Mouse (Mus musculus): ENCODE measurements around the gene Tm6sf1.
"Not testable (repeated sequence)": the region's sequence is repeated elsewhere in the genome, so short reads cannot be mapped to it uniquely, and the experiment has no call there.

Tm6sf1 gene

DNA sequence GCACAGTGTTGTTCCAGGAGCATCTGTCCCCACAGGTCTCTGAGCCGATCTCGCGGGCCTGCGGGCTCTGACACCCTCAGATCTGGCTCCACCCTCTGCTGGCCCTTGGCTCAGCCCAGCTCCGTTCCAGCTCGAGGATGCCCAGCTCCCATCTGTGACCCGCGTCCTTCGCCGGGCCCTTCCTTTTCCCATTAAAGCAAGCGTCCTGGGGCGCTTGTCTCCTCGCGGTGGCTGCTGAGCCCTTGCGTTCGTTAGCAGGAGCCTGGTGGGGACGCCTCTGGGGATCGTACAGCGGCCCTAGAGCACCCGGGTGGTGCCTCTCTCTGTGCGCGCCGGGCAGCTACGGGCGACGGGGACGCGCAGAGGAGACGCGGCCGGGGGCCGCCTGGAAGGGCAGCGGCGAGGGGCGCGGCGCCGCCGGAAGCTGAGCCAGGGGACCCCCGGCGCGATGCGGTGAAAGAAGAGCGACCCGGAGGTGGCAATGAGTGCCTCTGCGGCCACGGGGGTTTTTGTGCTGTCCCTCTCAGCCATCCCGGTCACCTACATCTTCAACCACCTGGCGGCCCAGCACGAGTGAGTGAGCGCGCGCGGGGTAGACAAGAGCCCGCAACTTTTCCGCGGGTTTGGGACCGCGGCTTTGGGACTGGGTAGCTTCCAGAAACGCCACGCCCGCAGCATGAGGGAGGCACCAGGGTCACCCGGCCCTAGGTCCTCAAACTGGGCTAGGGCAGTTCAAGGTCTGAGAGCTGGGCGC is at the start of gene Tm6sf1:
Gene Tm6sf1 (plus strand): TSS at position 34 of the 754 bp plus-strand sequence.
- no peak for DNase-seq (ENCODE audit: low read depth)

DNA sequence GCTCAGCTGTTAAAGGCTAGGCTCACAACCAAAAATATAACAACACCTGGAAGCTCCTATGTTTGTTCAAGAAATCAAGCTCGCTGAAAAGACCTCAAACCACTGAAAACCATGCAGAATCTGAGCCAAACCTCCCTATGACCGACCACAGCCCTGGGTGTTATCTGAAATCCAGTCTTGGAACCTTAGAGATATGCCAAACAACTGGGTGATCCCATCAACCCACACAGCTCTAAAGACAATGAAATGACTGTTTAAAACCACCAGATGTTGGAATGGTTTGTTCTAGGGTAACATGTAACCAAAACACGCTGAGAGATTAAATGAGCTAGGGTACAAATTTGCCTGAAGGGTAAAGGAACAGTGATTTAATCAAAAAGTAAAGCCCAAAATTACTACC is 33.9 kb upstream of the Tm6sf1 start:
- no peak for DNase-seq (ENCODE audit: low read depth)

DNA sequence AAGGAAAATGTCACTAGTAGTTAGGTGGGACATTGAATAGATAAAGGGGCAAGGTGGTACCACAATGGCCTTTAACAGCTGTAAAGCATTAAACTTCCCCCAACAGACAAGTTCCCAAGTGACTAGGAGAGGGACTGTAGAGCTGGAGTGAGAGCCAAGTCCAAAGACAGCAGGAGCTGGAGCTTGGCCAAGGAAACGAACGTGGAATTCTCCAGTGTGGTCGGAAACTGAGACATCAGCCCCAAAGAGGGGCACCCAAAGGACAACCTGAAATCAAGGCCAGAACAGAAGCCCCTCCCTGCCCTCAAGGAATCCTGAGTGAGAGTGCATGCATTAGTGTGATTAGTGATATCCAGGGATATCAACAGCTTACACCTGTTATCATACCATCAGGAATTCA is 33.4 kb upstream of the Tm6sf1 start:
- no peak for DNase-seq (ENCODE audit: low read depth)

- peak; percentile 54 for DNase-seq (ENCODE audit: low read depth)
Observed at GRCm38 (mm10) chr7:81827806-81828667, 30.8 kb upstream of the Tm6sf1 start.

GRCm38 (mm10) chr7:81828681-81829378 is 30.0 kb upstream of the Tm6sf1 start:
- peak; percentile 21 for DNase-seq (ENCODE audit: low read depth)

- DNase-seq (ENCODE audit: low read depth): peak; percentile 60
Observed at GRCm38 (mm10) chr7:81829379-81829894, 29.4 kb upstream of the Tm6sf1 start, which contains the start of gene Btbd1. Gene Btbd1, minus strand, starts transcription at chr7:81829431.

GRCm38 (mm10) chr7:81834847-81835246 is 24.0 kb upstream of the Tm6sf1 start:
- no peak for DNase-seq (ENCODE audit: low read depth)

- DNase-seq (ENCODE audit: low read depth): no peak
Observed at GRCm38 (mm10) chr7:81835430-81835829, 23.4 kb upstream of the Tm6sf1 start.

DNA sequence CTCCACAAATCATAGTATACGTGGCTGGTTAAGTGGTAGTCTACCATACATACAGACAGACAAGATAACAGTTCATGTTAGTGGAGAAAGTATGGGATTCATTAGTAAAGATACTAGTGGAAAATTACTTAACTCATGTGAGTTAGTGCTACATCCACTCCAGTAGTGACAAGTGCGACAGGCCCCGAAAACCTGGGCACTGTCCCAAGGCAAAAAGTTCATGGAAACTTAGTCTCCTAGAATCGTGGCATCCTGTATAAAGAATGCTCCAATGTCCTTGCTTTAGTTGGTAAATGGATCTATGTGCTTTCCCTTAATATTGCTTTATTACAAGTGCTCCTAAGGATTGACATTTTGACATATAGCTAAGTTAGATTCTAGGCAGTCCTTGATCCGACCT is 21.0 kb upstream of the Tm6sf1 start:
- not testable (repeated sequence) for DNase-seq (ENCODE audit: low read depth)

- DNase-seq (ENCODE audit: low read depth): no peak
Observed at GRCm38 (mm10) chr7:81839746-81840145, 19.1 kb upstream of the Tm6sf1 start.

DNA sequence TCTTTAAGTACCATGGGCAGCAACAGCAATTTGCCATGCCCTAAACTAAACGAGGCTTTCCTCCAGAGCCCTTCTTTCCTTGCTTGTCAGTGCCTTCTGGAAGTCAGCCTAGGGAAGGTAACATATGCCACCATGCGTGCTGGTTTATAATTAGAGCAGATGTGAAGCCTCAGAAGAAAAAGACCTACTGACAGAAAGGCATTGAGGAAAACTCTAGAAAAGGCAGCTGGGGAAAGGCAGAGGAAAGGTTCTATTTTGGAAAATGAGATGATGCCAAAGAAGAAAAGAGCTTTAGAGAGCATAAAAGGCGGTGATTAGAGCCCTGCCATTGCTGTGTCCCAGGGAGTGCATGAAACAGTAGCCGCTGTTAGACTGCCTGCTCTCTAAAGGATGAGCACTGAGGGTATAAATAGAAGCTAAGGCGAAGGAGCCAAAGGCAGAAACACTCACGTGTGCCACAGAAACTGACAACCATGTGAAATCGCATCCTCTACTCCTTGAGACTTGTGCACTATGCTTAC is 18.1 kb upstream of the Tm6sf1 start:
- DNase-seq (ENCODE audit: low read depth): no peak

DNA sequence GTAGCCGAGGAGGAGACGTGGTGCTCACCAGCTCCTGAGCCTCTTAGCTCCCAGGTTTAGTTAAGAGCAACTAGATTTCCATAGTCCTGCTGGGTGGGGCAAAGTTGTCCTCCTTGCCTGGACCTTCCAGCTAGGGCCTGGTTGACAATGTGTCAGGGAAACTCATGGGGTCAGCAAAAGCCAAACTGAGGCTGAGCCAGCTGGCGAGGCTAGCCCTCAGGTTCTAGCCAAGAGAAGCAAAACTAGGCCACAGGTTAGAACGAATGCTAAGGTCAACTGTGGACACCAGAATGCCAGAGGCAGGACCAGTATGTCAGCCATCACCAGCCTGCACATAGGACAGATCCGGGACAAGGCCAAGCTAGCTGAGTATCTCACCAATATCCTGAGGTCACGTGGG is 17.4 kb upstream of the Tm6sf1 start:
- DNase-seq (ENCODE audit: low read depth): no peak

GRCm38 (mm10) chr7:81842141-81842540 is 16.7 kb upstream of the Tm6sf1 start:
- DNase-seq (ENCODE audit: low read depth): no peak

- no peak for DNase-seq (ENCODE audit: low read depth)
Observed at GRCm38 (mm10) chr7:81842998-81843397, 15.8 kb upstream of the Tm6sf1 start.

DNA sequence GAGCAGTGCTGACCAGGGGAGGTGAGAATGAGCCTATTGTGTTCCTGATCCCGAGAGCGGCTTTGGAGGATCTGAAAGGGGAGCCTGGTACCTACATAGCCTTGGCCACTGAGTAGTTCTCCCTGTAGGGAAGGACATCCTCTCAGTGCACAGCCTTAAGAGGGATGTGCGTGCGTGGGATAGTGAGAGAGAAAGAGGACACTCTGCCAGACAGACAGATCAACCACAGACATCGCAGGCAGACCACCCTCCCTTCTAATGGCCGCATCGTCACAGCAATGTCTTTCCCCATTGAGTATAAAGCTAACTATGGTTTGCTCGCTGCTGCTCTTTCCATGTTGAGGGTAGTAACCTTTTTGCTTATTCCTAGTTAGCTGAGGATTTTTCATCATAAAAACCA is 14.9 kb upstream of the Tm6sf1 start:
- no peak for DNase-seq (ENCODE audit: low read depth)

- DNase-seq (ENCODE audit: low read depth): no peak
Observed at GRCm38 (mm10) chr7:81844801-81845200, 14.0 kb upstream of the Tm6sf1 start.

DNA sequence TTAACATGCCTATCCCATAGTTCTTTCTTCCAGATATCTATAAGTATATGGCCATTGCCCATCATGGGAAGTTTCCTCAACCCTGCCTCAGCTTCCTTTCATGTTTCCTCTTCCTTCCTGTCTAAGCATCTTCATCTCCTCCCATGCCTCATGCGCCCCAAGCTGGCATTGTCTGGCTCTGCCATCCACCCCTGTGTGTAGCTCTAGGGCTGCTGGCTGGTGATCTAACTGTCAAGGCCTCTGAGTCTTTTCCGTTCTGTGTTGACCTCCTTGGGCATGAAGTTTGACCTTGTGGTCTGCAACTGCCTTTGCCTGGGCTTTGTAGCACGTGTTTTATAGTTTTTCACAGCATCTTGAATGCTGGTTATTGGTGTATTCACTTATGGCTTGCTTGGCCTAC is 13.5 kb upstream of the Tm6sf1 start:
- DNase-seq (ENCODE audit: low read depth): no peak

GRCm38 (mm10) chr7:81846008-81846407 is 12.8 kb upstream of the Tm6sf1 start:
- DNase-seq (ENCODE audit: low read depth): no peak

- no peak for DNase-seq (ENCODE audit: low read depth)
Observed at GRCm38 (mm10) chr7:81847010-81847409, 11.8 kb upstream of the Tm6sf1 start.

DNA sequence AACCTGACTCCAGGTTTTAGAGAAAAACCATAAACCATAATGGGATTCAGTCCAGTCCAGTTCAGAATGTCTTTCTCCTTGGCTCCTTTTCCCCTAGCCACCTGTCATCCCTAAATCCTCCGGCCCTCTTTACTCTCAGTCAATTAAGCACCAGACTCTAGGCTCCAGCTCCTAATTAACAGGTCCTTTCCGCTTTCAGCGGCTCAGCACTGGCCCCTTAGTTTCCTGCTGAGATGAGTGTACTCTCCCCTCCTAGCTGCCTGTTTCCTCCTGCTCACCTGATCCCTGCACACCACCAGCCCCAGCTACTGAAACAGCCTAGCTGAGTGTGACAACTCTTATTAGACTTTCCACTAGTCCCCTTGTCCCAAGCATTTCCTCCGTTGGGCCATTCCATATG is 11.0 kb upstream of the Tm6sf1 start:
- no peak for DNase-seq (ENCODE audit: low read depth)

DNA sequence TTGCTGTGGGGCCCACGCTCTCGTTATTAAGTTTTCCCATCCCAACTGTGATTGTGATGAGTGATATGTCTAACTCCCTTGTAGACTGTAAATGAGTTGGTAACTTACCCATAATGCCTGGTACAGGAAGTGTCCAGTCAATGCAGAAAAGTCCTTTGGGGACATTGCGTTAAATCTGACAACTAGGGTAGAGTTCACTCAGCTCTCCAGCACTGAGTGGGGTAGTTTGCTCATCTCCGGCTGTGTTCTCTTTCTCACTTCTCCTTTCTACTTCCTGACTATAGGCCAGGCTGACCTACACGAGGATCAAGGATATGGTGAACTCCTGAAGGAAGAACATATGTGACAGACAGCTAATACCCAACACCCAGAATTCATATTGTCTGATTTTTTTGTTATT is 9.6 kb upstream of the Tm6sf1 start:
- DNase-seq (ENCODE audit: low read depth): no peak

DNA sequence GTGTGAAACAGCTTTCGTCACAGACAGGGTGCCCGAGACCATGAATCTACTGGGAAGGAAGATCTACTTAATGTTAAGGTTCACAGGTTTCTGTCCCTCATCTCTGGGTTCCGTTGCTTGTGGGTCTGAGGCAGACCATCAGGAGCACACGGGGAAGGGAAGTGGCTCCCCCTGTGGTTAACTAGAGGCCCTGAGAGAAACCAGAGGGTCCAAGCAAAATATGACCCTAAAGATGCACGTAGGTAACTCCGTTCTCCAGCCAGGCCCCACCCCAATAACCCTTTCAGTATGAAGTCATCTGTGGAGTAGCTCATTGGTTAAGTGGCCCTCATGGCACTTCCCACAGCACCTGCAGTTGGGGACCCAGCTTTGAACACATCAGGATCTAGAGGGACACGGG is 9.2 kb upstream of the Tm6sf1 start:
- DNase-seq (ENCODE audit: low read depth): no peak

Measured in c-Kit-positive CD71-positive TER-119-negative erythroid progenitor cells, embryonic 14.5 days (primary cell).